Mouse (Mus musculus) cerebellum, adult 11-12 months (tissue): ENCODE results near the gene Olfr1230.

Experiments used
- DNase-seq: peaks from one replicate; pipeline ENCODE4 v3.0.0; 2022

Olfr1230 gene

DNA sequence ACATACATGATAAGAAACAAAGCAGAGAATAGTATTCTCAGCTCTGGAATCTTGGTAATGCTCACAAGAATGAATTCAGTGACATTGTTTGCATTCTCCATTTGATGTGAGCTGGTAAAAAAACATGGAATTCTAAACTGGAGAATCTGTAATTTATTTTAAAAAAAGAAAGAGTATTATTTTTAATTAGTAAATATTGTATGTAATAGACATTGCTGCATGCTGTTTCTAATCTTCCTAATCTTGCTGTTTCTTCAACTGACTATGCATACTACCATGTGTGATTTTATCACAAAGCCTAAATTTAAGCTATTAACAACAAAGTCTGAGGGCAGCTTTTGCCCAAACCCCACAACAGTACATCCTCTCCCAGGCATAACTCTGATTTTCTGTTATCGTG is at the start of gene Olfr1230:
Gene Olfr1230, minus strand, starts transcription at position 101 of the 400 bp plus-strand sequence.
- DNase-seq = no peak

DNA sequence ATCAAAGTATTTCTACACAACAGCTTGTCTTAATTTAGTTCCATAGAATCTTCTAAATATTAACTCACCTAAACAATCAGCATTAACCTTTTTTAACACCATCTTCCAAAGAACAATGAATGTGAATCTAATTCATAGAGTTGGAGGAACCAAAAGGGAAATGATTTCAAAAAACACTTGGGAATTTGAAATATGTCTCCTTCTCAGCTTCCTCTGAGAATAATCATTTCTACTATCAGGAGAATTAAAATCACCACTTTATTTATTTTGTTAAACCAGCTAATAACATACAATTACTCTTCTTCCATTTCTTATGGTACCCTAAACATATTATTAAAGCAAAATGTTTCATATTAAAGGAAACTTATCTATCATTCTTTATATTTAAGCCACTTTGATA is 45.2 kb upstream of the Olfr1230 start, which contains the start of gene Olfr1233:
Gene Olfr1233, minus strand, starts transcription at position 101 of the 400 bp plus-strand sequence.
- no peak for DNase-seq

- DNase-seq = no peak
Observed at GRCm38 (mm10) chr2:89329575-89329974, 32.5 kb upstream of the Olfr1230 start, which contains the start of gene Olfr1232. Gene Olfr1232 (minus strand): TSS chr2:89329675.

GRCm38 (mm10) chr2:89306974-89307373 is 9.9 kb upstream of the Olfr1230 start, which contains the start of gene Olfr1231:
Gene Olfr1231 (minus strand): TSS chr2:89307074.
- DNase-seq = no peak

DNA sequence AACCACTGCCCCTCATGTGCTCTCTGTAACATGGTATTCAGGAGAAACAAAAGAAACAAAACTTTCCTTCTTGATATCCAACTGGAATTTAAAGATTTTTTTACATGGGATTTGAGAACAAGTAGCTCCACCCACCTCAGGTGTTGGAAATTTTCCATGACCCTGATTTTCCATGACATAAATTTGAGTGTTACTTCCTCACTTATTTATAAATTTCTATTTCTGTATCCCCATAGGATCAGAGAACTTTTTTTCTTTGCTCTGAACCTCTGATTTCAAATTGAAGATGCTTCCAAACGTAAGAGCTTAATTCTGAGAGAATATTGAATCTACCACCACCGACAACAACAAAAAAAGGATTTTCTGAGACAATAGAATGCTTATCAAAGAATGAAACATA is 9.2 kb downstream of the Olfr1230 start, which contains the start of gene Olfr1229:
Gene Olfr1229, minus strand, starts transcription at position 101 of the 400 bp plus-strand sequence.
- no peak for DNase-seq

DNA sequence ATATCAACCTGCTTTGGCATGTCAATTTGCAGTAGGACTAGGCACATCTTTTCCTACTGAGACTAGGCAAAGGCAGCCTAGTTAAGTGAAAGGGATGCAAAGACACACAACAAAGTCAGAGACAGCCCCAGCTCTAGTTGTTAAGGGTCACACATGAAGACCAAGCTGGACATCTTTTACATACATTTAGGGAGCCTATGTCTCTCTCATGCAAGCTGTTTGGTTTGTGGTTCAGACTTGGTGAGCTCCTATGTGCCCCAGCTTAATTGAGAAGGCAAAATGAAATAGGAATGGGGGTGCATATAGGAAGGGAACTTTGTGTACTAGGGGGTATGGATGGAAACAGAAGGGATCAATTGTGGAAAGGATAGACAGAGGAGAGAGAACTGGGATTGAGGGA is 43.1 kb downstream of the Olfr1230 start, which contains the start of gene Olfr1228:
Gene Olfr1228, minus strand, starts transcription at position 101 of the 400 bp plus-strand sequence.
- no peak for DNase-seq
